Mouse (Mus musculus) frontal cortex, postnatal 25 days (tissue): Measurements from ENCODE around the gene Mup15.
"Not testable (repeated sequence)": the region's sequence is repeated elsewhere in the genome, so short reads cannot be mapped to it uniquely, and the experiment has no call there.

Source experiments
- DNase-seq, 2 experiments: peaks; one replicate each; pipeline ENCODE4 v3.0.0; 2022; ENCODE audit warnings: low spot score in 2 of 2

Mup15 gene

GRCm38 (mm10) chr4:61439643-61440042, at the start of gene Mup15:
Gene Mup15 (minus strand): TSS chr4:61439743.
- not testable (repeated sequence) for DNase-seq
